Mouse (Mus musculus) kidney, postnatal 14 days (tissue): Measurements from ENCODE around the gene Slc5a5.
A peak's percentile ranks its signal among the peaks of the same experiment; 100 is the strongest.

Source experiments
- DNase-seq: peaks from one replicate; pipeline ENCODE4 v3.0.0; 2022; ENCODE audit warnings: mixed read lengths

Gene Slc5a5

GRCm38 (mm10) chr8:70892022-70892895, at the start of gene Slc5a5:
Gene Slc5a5, minus strand, starts transcription at chr8:70892757.
- no peak for DNase-seq

- no peak for DNase-seq
Measured at GRCm38 (mm10) chr8:70941478-70941877, 48.9 kb upstream of the Slc5a5 start.

- no peak for DNase-seq
Measured at GRCm38 (mm10) chr8:70937200-70937599, 44.6 kb upstream of the Slc5a5 start.

GRCm38 (mm10) chr8:70934786-70935185, 42.2 kb upstream of the Slc5a5 start:
- DNase-seq = no peak

- no peak for DNase-seq
Measured at GRCm38 (mm10) chr8:70933036-70933435, 40.5 kb upstream of the Slc5a5 start.

GRCm38 (mm10) chr8:70931731-70932130, 39.2 kb upstream of the Slc5a5 start:
- no peak for DNase-seq

GRCm38 (mm10) chr8:70928778-70929322, 36.3 kb upstream of the Slc5a5 start:
- DNase-seq = no peak

- no peak for DNase-seq
Measured at GRCm38 (mm10) chr8:70928096-70928495, 35.5 kb upstream of the Slc5a5 start.

GRCm38 (mm10) chr8:70926396-70926795, 33.8 kb upstream of the Slc5a5 start:
- DNase-seq = no peak

- no peak for DNase-seq
Measured at GRCm38 (mm10) chr8:70925754-70926153, 33.2 kb upstream of the Slc5a5 start.

- no peak for DNase-seq
Measured at GRCm38 (mm10) chr8:70924151-70924550, 31.6 kb upstream of the Slc5a5 start.

- DNase-seq = no peak
Measured at GRCm38 (mm10) chr8:70920049-70920922, 27.7 kb upstream of the Slc5a5 start.

- no peak for DNase-seq
Measured at GRCm38 (mm10) chr8:70914704-70915103, 22.1 kb upstream of the Slc5a5 start.

- no peak for DNase-seq
Measured at GRCm38 (mm10) chr8:70913523-70913922, 21.0 kb upstream of the Slc5a5 start.

GRCm38 (mm10) chr8:70912955-70913354, 20.4 kb upstream of the Slc5a5 start:
- DNase-seq = no peak

- peak; percentile 22 for DNase-seq
Measured at GRCm38 (mm10) chr8:70911596-70911995, 19.0 kb upstream of the Slc5a5 start.

- no peak for DNase-seq
Measured at GRCm38 (mm10) chr8:70907518-70907917, 15.0 kb upstream of the Slc5a5 start.

- DNase-seq = peak; percentile 88
Measured at GRCm38 (mm10) chr8:70905831-70906736, 13.5 kb upstream of the Slc5a5 start, which contains the start of gene Map1s. Gene Map1s, plus strand, starts transcription at chr8:70905932.

GRCm38 (mm10) chr8:70905463-70905830, 12.9 kb upstream of the Slc5a5 start:
- no peak for DNase-seq

GRCm38 (mm10) chr8:70904532-70904931, 12.0 kb upstream of the Slc5a5 start:
- peak; percentile 70 for DNase-seq

- no peak for DNase-seq
Measured at GRCm38 (mm10) chr8:70903582-70903981, 11.0 kb upstream of the Slc5a5 start.

GRCm38 (mm10) chr8:70903112-70903511, 10.6 kb upstream of the Slc5a5 start:
- DNase-seq = no peak
